Mouse (Mus musculus) heart, embryonic 16.5 days (tissue): Measurements from ENCODE around the gene Olfr361. TPM values are rescaled to one million over a fixed set of nuclear protein-coding genes. Genes with fewer than 3 reads are reported as not detected.
"Not testable (repeated sequence)": the region's sequence is repeated elsewhere in the genome, so short reads cannot be mapped to it uniquely, and the experiment has no call there.

Experiments
- ATAC-seq: fragments of 200-750 bp; cut with Nextera tagmentation; replicated peaks from 2 replicates; pipeline ENCODE4 v1.8.0; 2017; ENCODE audit warnings: moderate number of reproducible peaks; ENCODE audit not compliant: insufficient read depth, low FRiP score; ENCODE audit errors: extremely low read depth
- H3K27ac ChIP-seq: fragments of 300-500 bp; sonication (generic); 2 replicates; pipeline ENCODE4 v1.5.1; 2014; ENCODE audit warnings: mild to moderate bottlenecking, low read length, control low read depth, moderate library complexity
- H3K27me3 ChIP-seq: fragments of 300-500 bp; sonication (generic); 2 replicates; pipeline ENCODE4 v1.6.1; 2014; ENCODE audit warnings: low read length, mixed read lengths; ENCODE audit not compliant: control insufficient read depth, insufficient read depth
- H3K36me3 ChIP-seq: fragments of 300-500 bp; sonication (generic); 2 replicates; pipeline ENCODE4 v1.6.1; 2014; ENCODE audit not compliant: control insufficient read depth, insufficient read depth
- H3K4me1 ChIP-seq: fragments of 300-500 bp; sonication (generic); 2 replicates; pipeline ENCODE4 v1.6.1; 2014; ENCODE audit warnings: low read length, mixed read lengths; ENCODE audit not compliant: control insufficient read depth, insufficient read depth
- H3K4me2 ChIP-seq: fragments of 300-500 bp; sonication (generic); 2 replicates; pipeline ENCODE4 v1.6.1; 2014; ENCODE audit warnings: low read depth, mild to moderate bottlenecking, control low read depth, low read length
- H3K4me3 ChIP-seq: fragments of 300-500 bp; sonication (generic); 2 replicates; pipeline ENCODE4 v1.5.1; 2014; ENCODE audit warnings: mild to moderate bottlenecking, control low read depth, low read length
- H3K9ac ChIP-seq: fragments of 300-500 bp; sonication (generic); 2 replicates; pipeline ENCODE4 v1.6.1; 2014; ENCODE audit warnings: low read length, control low read depth
- H3K9me3 ChIP-seq: fragments of 300-500 bp; sonication (generic); replicated peaks from 2 replicates; pipeline ENCODE4 v1.6.1; 2016; ENCODE audit warnings: low read length; ENCODE audit not compliant: control insufficient read depth
- WGBS: fragments of 180-500 bp; shearing (Covaris S2); extraction: QIAGEN DNeasy Blood & Tissue Kit; methylation state at CpG from one replicate; pipeline ENCODE4 v1.1.7; 2014; 5-methylcytosine and 5-hydroxymethylcytosine counted together
- polyA plus RNA-seq: library from polyadenylated mRNA; unstranded; fragments of >200 nt; fragmentation: Nextera tagmentation; extraction: Ambion mirVana; gene quantifications from 2 replicates; pipeline ENCODE4 v1.2.1, GENCODE M21; 2015

Gene Olfr361
- polyA plus RNA-seq = not detected in 2 replicates

DNA sequence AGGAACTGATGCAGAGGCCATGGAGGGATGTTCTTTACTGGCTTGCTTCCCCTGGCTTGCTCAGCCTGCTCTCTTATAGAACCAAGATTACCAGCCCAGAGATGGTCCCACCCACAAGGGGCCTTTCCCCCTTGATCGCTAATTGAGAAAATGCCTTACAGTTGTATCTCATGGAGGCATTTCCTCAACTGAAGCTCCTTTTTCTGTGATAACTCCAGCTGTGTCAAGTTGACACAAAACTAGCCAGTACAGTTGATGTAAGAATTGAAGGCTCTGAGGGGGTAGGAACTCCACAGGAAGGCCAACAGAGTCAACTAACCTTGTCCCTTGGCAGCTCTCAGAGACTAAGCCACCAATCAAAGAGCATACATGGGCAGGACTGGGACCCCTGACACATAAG, at the start of gene Olfr361:
TSS of gene Olfr361 (minus strand) at position 101 of the 400 bp plus-strand sequence.
- not testable (repeated sequence) for H3K4me2 ChIP-seq, H3K4me3 ChIP-seq, ATAC-seq, H3K9me3 ChIP-seq, H3K9ac ChIP-seq, H3K36me3 ChIP-seq, H3K27me3 ChIP-seq, H3K4me1 ChIP-seq, H3K27ac ChIP-seq
- WGBS = no CpG with 5 or more reads among the region's 1 CpGs

GRCm38 (mm10) chr2:37117810-37118209, 28.7 kb upstream of the Olfr361 start, which contains the start of gene Olfr362:
Olfr362 (minus strand) TSS chr2:37117910.
- Histone ChIP-seq H3K9me3 (no peaks in the 10 kb centered on the region; the same call in 1 of the 2 replicates), H3K9ac (no peak within 1 kb of the TSS), H3K27me3 (no peaks in the 10 kb centered on the region), H3K4me3 (no peak within 1 kb of the TSS), H3K27ac (no peak within 1 kb of the TSS), H3K36me3 (no peaks in the 10 kb centered on the region), H3K4me2 (no peak within 1 kb of the TSS), H3K4me1 (no peaks in the 10 kb centered on the region)
- no peak for ATAC-seq
- 81% methylated on average over 1 of the region's 1 CpGs for WGBS

DNA sequence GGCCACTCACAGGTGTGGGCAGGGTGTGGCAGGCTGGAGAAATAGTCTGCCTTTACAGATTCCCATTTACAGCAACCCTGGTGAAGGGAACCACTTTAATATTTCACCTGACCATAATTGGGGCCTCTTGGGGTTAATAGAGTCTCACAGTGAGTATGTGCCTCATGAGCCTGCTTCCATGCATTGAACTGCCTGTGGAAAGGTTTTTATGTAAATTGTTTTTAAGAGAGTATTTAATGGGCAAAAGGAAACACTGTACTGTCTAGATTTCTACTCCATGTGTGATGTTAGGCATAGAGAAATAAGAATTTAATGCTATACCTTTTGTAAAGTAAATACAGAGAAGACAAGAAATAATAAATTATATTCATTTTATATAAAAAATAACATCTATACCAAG, 23.6 kb downstream of the Olfr361 start, which contains the start of gene Olfr360:
TSS of gene Olfr360 (plus strand) at position 301 of the 400 bp plus-strand sequence.
- Histone ChIP-seq H3K4me3 (no peak within 1 kb of the TSS), H3K4me2 (no peak within 1 kb of the TSS), H3K27ac (no peak within 1 kb of the TSS), H3K36me3 (no peaks in the 10 kb centered on the region), H3K27me3 (no peaks in the 10 kb centered on the region), H3K4me1 (no peaks in the 10 kb centered on the region), H3K9ac (no peak within 1 kb of the TSS), H3K9me3 (no peaks in the 10 kb centered on the region)
- ATAC-seq = no peak

Other genes with a start within 250 kb of the Olfr361 start
- not detected in 2 replicates for gene Olfr350, start 243.0 kb downstream of the Olfr361 start, polyA plus RNA-seq
- gene Olfr351, start 226.6 kb downstream of the Olfr361 start, polyA plus RNA-seq = not detected in 2 replicates
- not detected in 2 replicates for gene Olfr352, start 220.8 kb downstream of the Olfr361 start, polyA plus RNA-seq
- gene Olfr353, start 196.4 kb downstream of the Olfr361 start, polyA plus RNA-seq = not detected in 2 replicates
- gene Olfr354, start 183.6 kb downstream of the Olfr361 start, polyA plus RNA-seq = not detected in 2 replicates
- not detected in 2 replicates for gene Olfr355, start 160.4 kb downstream of the Olfr361 start, polyA plus RNA-seq
- not detected in 2 replicates for gene Olfr356, start 152.2 kb downstream of the Olfr361 start, polyA plus RNA-seq
- not detected in 2 replicates for gene Olfr357, start 95.5 kb downstream of the Olfr361 start, polyA plus RNA-seq
- not detected in 2 replicates for gene Olfr358, start 80.0 kb downstream of the Olfr361 start, polyA plus RNA-seq
- gene Olfr360, start 23.5 kb downstream of the Olfr361 start, polyA plus RNA-seq = not detected in 2 replicates
- not detected in 2 replicates for gene Olfr362, start 28.6 kb upstream of the Olfr361 start, polyA plus RNA-seq
- gene Olfr364-ps1, start 50.0 kb upstream of the Olfr361 start, polyA plus RNA-seq = not detected in 2 replicates
- gene Olfr365, start 98.9 kb upstream of the Olfr361 start, polyA plus RNA-seq = not detected in 2 replicates
- gene Olfr366, start 122.3 kb upstream of the Olfr361 start, polyA plus RNA-seq = not detected in 2 replicates
- not detected in 2 replicates for gene Olfr368, start 237.2 kb upstream of the Olfr361 start, polyA plus RNA-seq